Mouse (Mus musculus): ENCODE measurements around the gene Clasrp.

The Clasrp gene

DNA sequence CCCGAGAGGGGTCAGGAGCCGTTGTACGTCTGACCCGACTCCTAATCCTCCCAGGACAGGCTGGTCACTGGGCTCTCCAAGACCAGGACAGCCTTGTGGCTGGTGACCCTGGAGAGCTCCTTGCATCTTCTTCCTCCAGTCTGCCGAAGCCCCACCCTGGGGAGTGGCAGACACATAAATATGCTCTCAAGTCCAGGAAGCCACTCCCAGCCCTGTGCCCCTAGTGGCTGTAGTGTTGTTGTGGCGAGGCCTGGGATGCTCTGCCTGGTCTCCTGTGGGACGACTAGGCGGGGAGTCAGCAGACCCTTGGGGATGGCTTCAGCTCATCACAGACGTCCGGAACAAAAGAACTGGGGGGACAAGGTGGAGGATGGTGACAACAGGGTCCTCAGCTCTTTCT is 73.2 kb downstream of the Clasrp start:
- DNase-seq (ENCODE audit: low spot score): no peak

All from urinary bladder, postnatal 25 days (tissue).